Mouse (Mus musculus): ENCODE measurements around the gene Copz1.

Gene Copz1

GRCm38 (mm10) chr15:103307125-103307524, 34.6 kb downstream of the Copz1 start:
- intact Hi-C loops (cut with DNase I) = loop anchor here (2.0 to 5.0 kb wide), 3 partner anchors 22 to 120 kb away; no protein-coding TSS in a partner anchor

- intact Hi-C loops (cut with DNase I) = loop anchor here (5.0 kb wide), 1 partner anchor 121 kb away; no protein-coding TSS in a partner anchor
These were observed 35.8 kb downstream of the Copz1 start for GRCm38 (mm10) chr15:103308056-103308875.

GRCm38 (mm10) chr15:103308876-103309580, 36.5 kb downstream of the Copz1 start:
- intact Hi-C loops (cut with DNase I) = loop anchor here (5.0 kb wide), 1 partner anchor 122 kb away; no protein-coding TSS in a partner anchor

- intact Hi-C loops (cut with DNase I) = loop anchor here (10.0 kb wide), 1 partner anchor 326 kb away; no protein-coding TSS in a partner anchor
These were observed 37.9 kb downstream of the Copz1 start, which contains the start of gene Gpr84 for GRCm38 (mm10) chr15:103310365-103310910. Gene Gpr84 (minus strand): TSS chr15:103310612.

GRCm38 (mm10) chr15:103313495-103314095, 41.1 kb downstream of the Copz1 start:
- intact Hi-C loops (cut with DNase I) = loop anchor here (10.0 kb wide), 1 partner anchor 329 kb away; no protein-coding TSS in a partner anchor

GRCm38 (mm10) chr15:103314181-103314580, 41.7 kb downstream of the Copz1 start:
- intact Hi-C loops (cut with DNase I) = loop anchor here (10.0 kb wide), 1 partner anchor 329 kb away; no protein-coding TSS in a partner anchor

GRCm38 (mm10) chr15:103315011-103315502, 42.5 kb downstream of the Copz1 start:
- intact Hi-C loops (cut with DNase I) = loop anchor here (10.0 kb wide), 1 partner anchor 330 kb away; no protein-coding TSS in a partner anchor

- intact Hi-C loops (cut with DNase I) = loop anchor here (10.0 kb wide), 1 partner anchor 331 kb away; no protein-coding TSS in a partner anchor
These were observed 43.7 kb downstream of the Copz1 start for GRCm38 (mm10) chr15:103315979-103316776.

GRCm38 (mm10) chr15:103317120-103317519, 44.6 kb downstream of the Copz1 start:
- intact Hi-C loops (cut with DNase I) = loop anchor here (10.0 kb wide), 1 partner anchor 332 kb away; no protein-coding TSS in a partner anchor

GRCm38 (mm10) chr15:103317731-103318130, 45.2 kb downstream of the Copz1 start:
- intact Hi-C loops (cut with DNase I) = loop anchor here (10.0 kb wide), 1 partner anchor 333 kb away; no protein-coding TSS in a partner anchor

- intact Hi-C loops (cut with DNase I) = loop anchor here (10.0 kb wide), 1 partner anchor 334 kb away; no protein-coding TSS in a partner anchor
These were observed 45.8 kb downstream of the Copz1 start for GRCm38 (mm10) chr15:103318201-103318816.

GRCm38 (mm10) chr15:103321076-103321475, 48.6 kb downstream of the Copz1 start:
- intact Hi-C loops (cut with DNase I) = no loop called here

- intact Hi-C loops (cut with DNase I) = no loop called here
These were observed 49.9 kb downstream of the Copz1 start for GRCm38 (mm10) chr15:103322396-103322795.

- intact Hi-C loops (cut with DNase I) = no loop called here
These were observed 50.5 kb downstream of the Copz1 start for GRCm38 (mm10) chr15:103323070-103323454.

GRCm38 (mm10) chr15:103323455-103324247, 51.1 kb downstream of the Copz1 start:
- intact Hi-C loops (cut with DNase I) = no loop called here

- intact Hi-C loops (cut with DNase I) = no loop called here
These were observed 60.6 kb downstream of the Copz1 start for GRCm38 (mm10) chr15:103333081-103333615.

GRCm38 (mm10) chr15:103333738-103334137, 61.2 kb downstream of the Copz1 start:
- intact Hi-C loops (cut with DNase I) = no loop called here

GRCm38 (mm10) chr15:103334194-103334593, 61.7 kb downstream of the Copz1 start:
- intact Hi-C loops (cut with DNase I) = no loop called here

All from adrenal gland (tissue).